Mouse (Mus musculus): Measurements from ENCODE around the gene Snd1. TPM values are rescaled to one million over a fixed set of nuclear protein-coding genes. Genes with fewer than 3 reads are reported as not detected.

Gene Snd1
- polyA plus RNA-seq, 1 experiment, result 35.6 TPM

GRCm38 (mm10) chr6:28697214-28697613 is 222.3 kb downstream of the Snd1 start:
- H3K4me3 ChIP-seq (replicated peaks; ENCODE audit: control insufficient read depth, low read depth, low read length), result no peak overlapping the region
- 78% methylated on average over 3 of the region's 3 CpGs for WGBS
- H3K27ac ChIP-seq (ENCODE audit: control insufficient read depth, insufficient read depth, low read depth, low read length, poor library complexity), result no peak overlapping the region
- H3K4me1 ChIP-seq (ENCODE audit: control insufficient read depth, insufficient read depth, low read length), result no peaks in the 10 kb centered on the region
- no peak for TF ChIP-seq CTCF (IDR thresholded peaks at IDR 0.05; ENCODE audit: control insufficient read depth, insufficient read depth, low read length)
- no peak for TF ChIP-seq POLR2A (IDR thresholded peaks at IDR 0.05; ENCODE audit: borderline replicate concordance, control insufficient read depth, low read depth, low read length)

GRCm38 (mm10) chr6:28704612-28705011 is 229.7 kb downstream of the Snd1 start:
- WGBS, result 52% methylated on average over 6 of the region's 6 CpGs
- Histone ChIP-seq H3K4me3 (replicated peaks; ENCODE audit: control insufficient read depth, low read depth, low read length) (no peak overlapping the region), H3K27ac (ENCODE audit: control insufficient read depth, insufficient read depth, low read depth, low read length, poor library complexity) (no peak overlapping the region), H3K4me1 (ENCODE audit: control insufficient read depth, insufficient read depth, low read length) (no peaks in the 10 kb centered on the region; the same call in 1 of the 2 replicates)
- TF ChIP-seq POLR2A (IDR thresholded peaks at IDR 0.05; ENCODE audit: borderline replicate concordance, control insufficient read depth, low read depth, low read length) (no peak), CTCF (IDR thresholded peaks at IDR 0.05; ENCODE audit: control insufficient read depth, insufficient read depth, low read length) (no peak)

GRCm38 (mm10) chr6:28705384-28706107 is 230.6 kb downstream of the Snd1 start:
- 60% methylated on average over 6 of the region's 6 CpGs for WGBS
- no peaks in the 10 kb centered on the region; the same call in 1 of the 2 replicates for H3K4me1 ChIP-seq (ENCODE audit: control insufficient read depth, insufficient read depth, low read length)
- TF ChIP-seq CTCF (IDR thresholded peaks at IDR 0.05; ENCODE audit: control insufficient read depth, insufficient read depth, low read length), result no peak
- no peak for TF ChIP-seq POLR2A (IDR thresholded peaks at IDR 0.05; ENCODE audit: borderline replicate concordance, control insufficient read depth, low read depth, low read length)
- no peak overlapping the region for H3K4me3 ChIP-seq (replicated peaks; ENCODE audit: control insufficient read depth, low read depth, low read length)
- H3K27ac ChIP-seq (ENCODE audit: control insufficient read depth, insufficient read depth, low read depth, low read length, poor library complexity), result no peak overlapping the region

- Histone ChIP-seq H3K4me1 (ENCODE audit: control insufficient read depth, insufficient read depth, low read length) (no peaks in the 10 kb centered on the region; the same call in 1 of the 2 replicates), H3K27ac (ENCODE audit: control insufficient read depth, insufficient read depth, low read depth, low read length, poor library complexity) (no peak overlapping the region), H3K4me3 (replicated peaks; ENCODE audit: control insufficient read depth, low read depth, low read length) (no peak overlapping the region)
- 83% methylated on average over 8 of the region's 8 CpGs for WGBS
- TF ChIP-seq CTCF (IDR thresholded peaks at IDR 0.05; ENCODE audit: control insufficient read depth, insufficient read depth, low read length) (no peak), POLR2A (IDR thresholded peaks at IDR 0.05; ENCODE audit: borderline replicate concordance, control insufficient read depth, low read depth, low read length) (no peak)
Measured at GRCm38 (mm10) chr6:28706108-28706975, 231.4 kb downstream of the Snd1 start.

DNA sequence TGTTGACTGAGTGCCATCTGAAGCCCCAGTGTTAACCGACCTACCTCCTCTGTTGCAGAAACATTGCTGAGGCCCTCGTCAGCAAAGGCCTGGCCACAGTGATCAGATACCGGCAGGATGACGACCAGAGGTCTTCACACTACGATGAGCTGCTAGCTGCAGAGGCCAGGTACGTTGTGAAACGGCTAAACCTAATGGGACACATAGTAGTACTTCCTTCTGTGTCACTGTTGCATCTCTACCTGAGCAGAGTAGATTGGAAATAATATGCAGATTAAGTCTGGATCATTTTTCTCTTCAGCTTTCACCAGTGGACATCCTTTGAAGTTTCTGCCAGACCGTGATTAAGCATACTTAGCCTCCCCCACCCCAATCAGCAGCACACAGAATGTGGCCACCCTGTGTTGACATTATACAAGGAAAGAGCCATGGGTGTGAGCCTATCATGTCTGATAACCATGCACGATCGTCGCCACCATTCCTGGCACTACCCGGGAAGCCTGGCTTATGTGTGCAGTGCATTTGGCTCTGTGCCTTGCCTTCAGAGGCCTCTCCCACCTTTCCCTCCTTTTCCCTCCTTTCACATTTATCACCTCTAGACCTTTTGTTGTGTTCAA is 232.1 kb downstream of the Snd1 start:
- Histone ChIP-seq H3K4me1 (ENCODE audit: control insufficient read depth, insufficient read depth, low read length) (no peaks in the 10 kb centered on the region; the same call in 1 of the 2 replicates), H3K4me3 (replicated peaks; ENCODE audit: control insufficient read depth, low read depth, low read length) (no peak overlapping the region), H3K27ac (ENCODE audit: control insufficient read depth, insufficient read depth, low read depth, low read length, poor library complexity) (no peak overlapping the region)
- WGBS, result 68% methylated on average over 12 of the region's 12 CpGs
- TF ChIP-seq CTCF (IDR thresholded peaks at IDR 0.05; ENCODE audit: control insufficient read depth, insufficient read depth, low read length) (no peak), POLR2A (IDR thresholded peaks at IDR 0.05; ENCODE audit: borderline replicate concordance, control insufficient read depth, low read depth, low read length) (no peak)

- no peak overlapping the region for H3K27ac ChIP-seq (ENCODE audit: control insufficient read depth, insufficient read depth, low read depth, low read length, poor library complexity)
- H3K4me3 ChIP-seq (replicated peaks; ENCODE audit: control insufficient read depth, low read depth, low read length), result no peak overlapping the region
- TF ChIP-seq CTCF (IDR thresholded peaks at IDR 0.05; ENCODE audit: control insufficient read depth, insufficient read depth, low read length) (no peak), POLR2A (IDR thresholded peaks at IDR 0.05; ENCODE audit: borderline replicate concordance, control insufficient read depth, low read depth, low read length) (no peak)
- WGBS, result 59% methylated on average over 2 of the region's 2 CpGs
- H3K4me1 ChIP-seq (ENCODE audit: control insufficient read depth, insufficient read depth, low read length), result no peaks in the 10 kb centered on the region; the same call in 1 of the 2 replicates
Measured at GRCm38 (mm10) chr6:28710035-28710434, 235.1 kb downstream of the Snd1 start.

DNA sequence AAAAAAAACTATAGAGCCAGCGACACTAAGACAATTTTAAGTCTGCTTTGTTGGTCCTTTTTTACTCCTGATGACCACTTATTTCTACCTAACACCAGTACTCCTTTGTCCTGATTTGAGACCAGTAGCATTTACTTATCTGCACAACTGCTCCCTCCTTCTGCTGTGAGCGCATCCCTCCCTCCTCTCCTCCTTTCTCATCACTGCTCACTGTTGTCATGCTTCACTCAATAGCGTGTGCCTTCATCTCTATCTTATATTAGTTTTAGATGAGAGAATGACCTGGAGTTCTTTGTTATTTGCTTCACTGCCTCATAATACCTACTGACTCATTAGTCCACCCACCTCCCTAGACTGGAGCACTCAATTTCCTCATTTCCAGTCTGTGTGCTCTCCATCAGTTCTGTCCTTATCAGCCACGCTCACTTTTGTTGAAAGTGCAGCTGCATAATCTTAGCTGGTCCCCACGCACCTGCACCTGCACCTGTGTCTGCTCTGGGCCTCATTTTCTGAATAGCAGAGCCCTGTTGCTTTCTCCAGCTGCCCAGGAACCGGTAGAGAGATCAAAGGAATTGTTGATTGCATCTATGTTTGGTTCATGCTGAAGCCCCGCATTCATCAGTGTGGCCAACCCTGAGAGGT is 242.4 kb downstream of the Snd1 start:
- Histone ChIP-seq H3K4me3 (replicated peaks; ENCODE audit: control insufficient read depth, low read depth, low read length) (no peak overlapping the region), H3K27ac (ENCODE audit: control insufficient read depth, insufficient read depth, low read depth, low read length, poor library complexity) (no peak overlapping the region), H3K4me1 (ENCODE audit: control insufficient read depth, insufficient read depth, low read length) (no peaks in the 10 kb centered on the region; the same call in 1 of the 2 replicates)
- TF ChIP-seq POLR2A (IDR thresholded peaks at IDR 0.05; ENCODE audit: borderline replicate concordance, control insufficient read depth, low read depth, low read length), result no peak
- TF ChIP-seq CTCF (IDR thresholded peaks at IDR 0.05; ENCODE audit: control insufficient read depth, insufficient read depth, low read length), result no peak
- 71% methylated on average over 7 of the region's 7 CpGs for WGBS
